In genomic region chr16:74464290-74464689, GRCm38 (mm10) we compare ENCODE assay signal across 23 mouse cellular contexts. TPM values are rescaled to one million over a fixed set of nuclear protein-coding genes. Genes with fewer than 3 reads are reported as not detected.
DNase-seq lines count a peak whose midpoint lies in the region; ATAC-seq and TF ChIP-seq lines count a peak whose summit lies in the region.
"Had no signal": no experiment of that assay in that cellular context is flagged by ENCODE, and none has a peak within 500 bp of the region (broad histone marks: within the 10 kb centered on the region; RNA-seq: fewer than 3 reads in every experiment).

No protein-coding gene starts in this region.

- no peaks in the 10 kb centered on the region for H3K36me3 ChIP-seq in forebrain, embryonic 15.5 days
- H3K36me3 ChIP-seq in forebrain, embryonic 12.5 days (replicated peaks): no peaks in the 10 kb centered on the region
- no peaks in the 10 kb centered on the region for H3K36me3 ChIP-seq in forebrain, embryonic 16.5 days (ENCODE audit: control insufficient read depth, insufficient read depth)
- H3K36me3 ChIP-seq: embryonic facial prominence, embryonic 13.5 days; hindbrain, embryonic 12.5 days; limb, embryonic 15.5 days; midbrain, embryonic 13.5 days had no signal

- WGBS in forebrain, embryonic 15.5 days: 46% methylated on average over 6 of the region's 6 CpGs
- WGBS in forebrain, embryonic 12.5 days: 70% methylated on average over 6 of the region's 6 CpGs
- 45% methylated on average over 6 of the region's 6 CpGs for WGBS in forebrain, embryonic 16.5 days

- no peak overlapping the region for H3K9ac ChIP-seq in forebrain, embryonic 15.5 days (replicated peaks)
- H3K9ac ChIP-seq in forebrain, embryonic 12.5 days: no peak overlapping the region
- no peak overlapping the region for H3K9ac ChIP-seq in forebrain, embryonic 16.5 days (replicated peaks; ENCODE audit: low read depth, low read length)
- H3K9ac ChIP-seq: embryonic facial prominence, embryonic 13.5 days; hindbrain, embryonic 12.5 days; limb, embryonic 15.5 days; liver, embryonic 14.5 days; lung, embryonic 14.5 days; midbrain, embryonic 13.5 days had no signal

- TF ChIP-seq CTCF in brain, embryonic 14.5 days (IDR thresholded peaks at IDR 0.05; ENCODE audit: borderline replicate concordance, extremely low read depth, insufficient read depth, insufficient read length): no peak

- ATAC-seq in forebrain, embryonic 15.5 days (replicated peaks): peak; percentile 90
- ATAC-seq in forebrain, embryonic 12.5 days (ENCODE audit: low FRiP score): no peak
- ATAC-seq in forebrain, embryonic 16.5 days: peak; percentile 91
- no peak for ATAC-seq in erythroblast, adult 5-6 weeks (replicated peaks; ENCODE audit: low FRiP score, poor library complexity, severe bottlenecking)
- ATAC-seq: midbrain, embryonic 13.5 days had no signal

- no peak overlapping the region for H3K4me3 ChIP-seq in forebrain, embryonic 15.5 days
- H3K4me3 ChIP-seq in forebrain, embryonic 12.5 days (replicated peaks): no peak overlapping the region
- no peak overlapping the region for H3K4me3 ChIP-seq in forebrain, embryonic 16.5 days (replicated peaks; ENCODE audit: low read length)
- H3K4me3 ChIP-seq: embryonic facial prominence, embryonic 13.5 days; gastrocnemius, adult 2 months; hindbrain, embryonic 12.5 days; limb, embryonic 15.5 days; midbrain, embryonic 13.5 days had no signal

- H3K4me2 ChIP-seq in forebrain, embryonic 15.5 days (replicated peaks): no peak overlapping the region
- no peak overlapping the region for H3K4me2 ChIP-seq in forebrain, embryonic 12.5 days
- H3K4me2 ChIP-seq in forebrain, embryonic 16.5 days (ENCODE audit: low read length): no peak overlapping the region
- H3K4me2 ChIP-seq: embryonic facial prominence, embryonic 13.5 days; hindbrain, embryonic 12.5 days; limb, embryonic 15.5 days; lung, embryonic 14.5 days; midbrain, embryonic 13.5 days had no signal

- TF ChIP-seq POLR2A in brain, embryonic 14.5 days (IDR thresholded peaks at IDR 0.05; ENCODE audit: borderline replicate concordance, extremely low read depth, insufficient read depth, insufficient read length, poor library complexity, severe bottlenecking): no peak

- H3K4me1 ChIP-seq in forebrain, embryonic 15.5 days: peaks cover 22% of the 10 kb centered on the region
- peaks cover 8% of the 10 kb centered on the region; the same call in 1 of the 2 replicates for H3K4me1 ChIP-seq in forebrain, embryonic 12.5 days
- H3K4me1 ChIP-seq in forebrain, embryonic 16.5 days (replicated peaks; ENCODE audit: control insufficient read depth, insufficient read depth, low read length): peaks cover 16% of the 10 kb centered on the region
- H3K4me1 ChIP-seq: limb, embryonic 15.5 days had no signal

- H3K27me3 ChIP-seq in forebrain, embryonic 15.5 days: no peaks in the 10 kb centered on the region
- H3K27me3 ChIP-seq in forebrain, embryonic 12.5 days: no peaks in the 10 kb centered on the region
- no peaks in the 10 kb centered on the region for H3K27me3 ChIP-seq in forebrain, embryonic 16.5 days (replicated peaks; ENCODE audit: control insufficient read depth, insufficient read depth, low read length)
- H3K27me3 ChIP-seq: embryonic facial prominence, embryonic 13.5 days; hindbrain, embryonic 12.5 days; limb, embryonic 15.5 days; midbrain, embryonic 13.5 days had no signal

- peak; percentile 3 for DNase-seq in layer of hippocampus, adult 9-11 months
- DNase-seq in layer of hippocampus, postnatal 10 days (ENCODE audit: low spot score in 2 of 2): no peak
- peak; percentile 87 for DNase-seq in brain, embryonic 14.5 days (ENCODE audit: low read depth)
- DNase-seq: adrenal gland, adult 2 months; cerebellum, adult 8-10 months; gastrocnemius, adult 2 months; kidney, adult 11 months; kidney, postnatal 25 days; lung, embryonic 14.5 days; thymus, adult 2 months had no signal

- H3K9me3 ChIP-seq in forebrain, embryonic 15.5 days: no peaks in the 10 kb centered on the region
- no peaks in the 10 kb centered on the region for H3K9me3 ChIP-seq in forebrain, embryonic 12.5 days
- H3K9me3 ChIP-seq in forebrain, embryonic 16.5 days (ENCODE audit: control insufficient read depth, low read length): no peaks in the 10 kb centered on the region
- H3K9me3 ChIP-seq: embryonic facial prominence, embryonic 13.5 days; hindbrain, embryonic 12.5 days; limb, embryonic 15.5 days; midbrain, embryonic 13.5 days had no signal

- peak overlapping the region; percentile 80 for H3K27ac ChIP-seq in forebrain, embryonic 15.5 days (replicated peaks)
- no peak overlapping the region for H3K27ac ChIP-seq in forebrain, embryonic 12.5 days
- peak overlapping the region; percentile 81; the same call in 1 of the 2 replicates for H3K27ac ChIP-seq in forebrain, embryonic 16.5 days (ENCODE audit: low read length)
- H3K27ac ChIP-seq: embryonic facial prominence, embryonic 13.5 days; gastrocnemius, adult 2 months; hindbrain, embryonic 12.5 days; limb, embryonic 15.5 days; liver, embryonic 14.5 days; midbrain, embryonic 13.5 days had no signal

RNA-seq across cellular contexts. Expression of gene Robo2, which starts 52.7 kb away (rescaled TPM):
- 102 and 112 TPM in 2 replicates for polyA plus RNA-seq in forebrain, embryonic 15.5 days (2015; fragmentation: Nextera tagmentation; extraction: Ambion mirVana)
- polyA plus RNA-seq in forebrain, embryonic 12.5 days (2016; fragmentation: Nextera tagmentation; extraction: Ambion mirVana): 60.4 and 65.3 TPM in 2 replicates
- total RNA-seq in layer of hippocampus, postnatal 10 days (2021): 100 to 1,000 TPM; 142 to 146 TPM
- 66.8 and 101 TPM in 2 replicates for polyA plus RNA-seq in brain, embryonic 14.5 days (2012; rRNA removed)
- polyA plus RNA-seq in forebrain, embryonic 16.5 days (2015; fragmentation: Nextera tagmentation; extraction: Ambion mirVana): 123 and 132 TPM in 2 replicates
- not detected in 2 replicates for total RNA-seq in erythroblast, adult 5-6 weeks (2015; ENCODE audit: low replicate concordance)
- total RNA-seq in erythroblast, adult 5-6 weeks (2017; ENCODE audit: low replicate concordance): 0.17 and 2.1 TPM in 2 replicates
- total RNA-seq: common myeloid progenitor, adult 5-6 weeks; megakaryocyte, adult 5-6 weeks; MEL; monocyte, adult 5-6 weeks had no signal

Comparison
In these comparisons a context has a peak if more than half of its experiments do, and no peak if none do; other contexts are left out.
1. ATAC-seq: peak in forebrain, embryonic 15.5 days (single experiment) and forebrain, embryonic 16.5 days (single experiment); none in forebrain, embryonic 12.5 days (single experiment) and erythroblast, adult 5-6 weeks (single experiment).
2. DNase-seq: peak in layer of hippocampus, adult 9-11 months (single experiment) and brain, embryonic 14.5 days (single experiment); none in layer of hippocampus, postnatal 10 days (0 of 2).